Mouse (Mus musculus): ENCODE data around the gene Ptpn22. TPM values are rescaled to one million over a fixed set of nuclear protein-coding genes. Genes with fewer than 3 reads are reported as not detected.
"Not testable (repeated sequence)": the region's sequence is repeated elsewhere in the genome, so short reads cannot be mapped to it uniquely, and the experiment has no call there.

Ptpn22 gene
- polyA plus RNA-seq, 1 experiment from 2014 or later = 0.34 TPM

DNA sequence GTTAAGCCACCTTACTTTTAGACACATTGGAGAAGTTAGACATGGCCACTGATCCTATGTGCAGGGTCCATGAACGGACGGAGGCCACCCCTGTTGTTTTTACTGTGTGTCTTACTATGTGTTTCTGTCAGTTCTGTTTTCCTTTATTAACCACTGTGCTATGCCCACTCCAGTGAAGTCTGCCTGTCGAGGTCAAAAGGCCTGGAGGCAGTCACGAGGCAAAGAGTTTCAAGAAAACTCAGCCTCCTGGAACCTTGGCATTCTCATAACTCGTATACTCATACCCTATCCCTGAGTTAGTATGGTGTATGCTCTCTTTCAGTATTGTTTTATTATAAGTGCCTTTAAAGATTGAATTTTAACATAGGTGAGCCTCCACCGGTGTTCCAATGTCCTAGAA is 19.9 kb upstream of the Ptpn22 start:
- Histone ChIP-seq H3K9ac (no peak overlapping the region), H3K27me3 (no peaks in the 10 kb centered on the region), H3K9me3 (no peaks in the 10 kb centered on the region), H3K36me3 (no peaks in the 10 kb centered on the region), H3K4me1 (no peaks in the 10 kb centered on the region), H3K4me3 (no peak overlapping the region), H3K27ac (no peak overlapping the region), H3K4me2 (replicated peaks) (no peak overlapping the region)
- ATAC-seq (ENCODE audit: low FRiP score, low read depth) = no peak
- WGBS = 90% methylated on average over 6 of the region's 6 CpGs

DNA sequence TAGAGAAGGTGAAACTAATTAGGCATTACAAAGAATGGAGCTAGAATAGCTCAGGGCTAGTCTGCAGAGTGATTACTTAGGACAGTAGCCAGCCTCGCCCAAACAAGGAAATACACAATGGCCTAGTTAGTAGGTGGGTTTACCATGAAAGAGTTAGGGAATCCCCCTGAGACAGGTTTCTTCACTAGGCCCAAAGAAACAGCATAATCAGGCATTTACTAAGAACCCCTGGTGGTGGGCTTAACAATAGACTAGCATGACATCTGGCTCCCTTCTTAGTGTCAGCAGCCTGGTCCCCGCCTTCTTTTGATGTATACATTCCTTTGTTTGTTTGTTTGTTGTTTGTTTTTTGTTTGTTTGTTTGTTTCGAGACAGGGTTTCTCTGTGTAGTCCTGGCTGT is 19.4 kb upstream of the Ptpn22 start:
- ATAC-seq (ENCODE audit: low FRiP score, low read depth); H3K4me1 ChIP-seq; H3K36me3 ChIP-seq; H3K4me3 ChIP-seq; H3K27ac ChIP-seq; H3K4me2 ChIP-seq (replicated peaks); H3K27me3 ChIP-seq; H3K9me3 ChIP-seq; H3K9ac ChIP-seq: not testable (repeated sequence)
- WGBS = 85% methylated on average over 3 of the region's 3 CpGs

- not testable (repeated sequence) for H3K36me3 ChIP-seq; H3K9ac ChIP-seq; H3K27ac ChIP-seq; ATAC-seq (ENCODE audit: low FRiP score, low read depth); H3K4me2 ChIP-seq (replicated peaks); H3K27me3 ChIP-seq; H3K4me3 ChIP-seq; H3K4me1 ChIP-seq; H3K9me3 ChIP-seq
- 88% methylated on average over 7 of the region's 7 CpGs for WGBS
These were observed 18.6 kb upstream of the Ptpn22 start for GRCm38 (mm10) chr3:103840946-103841345.

DNA sequence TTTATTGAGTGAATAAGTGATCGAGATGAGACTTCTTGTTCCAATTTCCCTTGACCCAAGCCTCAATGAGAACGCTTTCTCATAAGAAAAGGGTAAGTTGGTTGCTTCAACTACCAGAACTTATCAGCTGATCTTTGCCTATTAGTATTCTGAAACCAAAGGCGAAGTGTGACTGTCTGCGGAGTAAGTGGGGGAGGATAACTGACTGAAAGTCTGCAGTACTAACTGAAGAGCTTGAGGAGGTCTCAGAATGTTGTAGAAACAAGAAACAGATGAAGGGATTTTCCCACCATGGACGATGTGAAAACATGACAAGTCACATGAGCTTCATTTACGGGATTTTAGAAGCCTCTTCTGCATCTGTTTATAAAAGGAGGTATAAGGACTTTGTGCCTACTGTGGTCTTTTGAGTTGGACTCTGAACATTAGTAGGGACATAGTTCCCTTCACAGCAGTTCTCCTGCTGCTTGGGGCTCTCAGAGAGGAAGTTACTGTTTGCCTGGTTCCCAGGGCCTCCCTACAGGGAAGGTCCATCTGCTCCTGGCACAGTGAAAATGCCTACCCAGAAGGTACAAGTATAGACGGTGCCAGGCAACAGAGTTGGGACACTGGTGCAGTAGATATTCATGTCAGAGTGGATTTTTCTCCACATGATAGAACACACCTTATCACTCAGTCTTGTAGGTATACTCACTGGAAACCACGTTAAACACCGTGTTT is 8.8 kb upstream of the Ptpn22 start:
- no peak overlapping the region for H3K9ac ChIP-seq
- no peak overlapping the region for H3K4me3 ChIP-seq
- no peaks in the 10 kb centered on the region for H3K36me3 ChIP-seq
- H3K27me3 ChIP-seq = no peaks in the 10 kb centered on the region
- H3K4me2 ChIP-seq (replicated peaks) = no peak overlapping the region
- no peak for ATAC-seq (ENCODE audit: low FRiP score, low read depth)
- no peaks in the 10 kb centered on the region for H3K4me1 ChIP-seq
- H3K9me3 ChIP-seq = no peaks in the 10 kb centered on the region
- H3K27ac ChIP-seq = no peak overlapping the region
- 81% methylated on average over 9 of the region's 9 CpGs for WGBS

- WGBS = 72% methylated on average over 6 of the region's 6 CpGs
These were observed 8.1 kb upstream of the Ptpn22 start for GRCm38 (mm10) chr3:103851481-103851880.

DNA sequence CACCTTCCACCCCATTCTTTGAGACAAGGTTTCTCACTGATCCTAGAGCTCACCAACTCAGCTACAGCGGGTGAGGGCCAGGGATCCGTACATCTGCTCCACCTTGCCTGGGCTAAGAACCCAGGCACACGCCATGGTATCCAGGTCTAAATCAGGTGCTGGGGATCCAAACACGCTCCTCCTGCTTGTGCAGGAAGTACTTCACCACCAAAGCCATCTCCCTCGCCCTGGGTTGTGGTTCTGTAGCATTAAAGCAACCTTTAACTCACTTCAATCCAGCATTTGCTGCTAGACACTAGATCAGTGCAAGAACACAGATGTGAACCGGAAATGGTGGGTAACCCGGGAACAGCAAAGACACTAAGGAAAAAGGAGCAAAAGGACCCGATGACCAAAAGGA is 7.7 kb upstream of the Ptpn22 start:
- WGBS = 84% methylated on average over 8 of the region's 8 CpGs
- Histone ChIP-seq H3K27me3 (no peaks in the 10 kb centered on the region), H3K36me3 (no peaks in the 10 kb centered on the region), H3K27ac (no peak overlapping the region), H3K4me2 (replicated peaks) (no peak overlapping the region), H3K4me1 (no peaks in the 10 kb centered on the region), H3K9ac (no peak overlapping the region), H3K9me3 (no peaks in the 10 kb centered on the region), H3K4me3 (no peak overlapping the region)
- ATAC-seq (ENCODE audit: low FRiP score, low read depth) = no peak

More at GRCm38 (mm10) chr3:103851481-103851880, 8.1 kb upstream of the Ptpn22 start:
- ATAC-seq (ENCODE audit: low FRiP score, low read depth) = no peak
- Histone ChIP-seq H3K4me2 (replicated peaks) (no peak overlapping the region), H3K36me3 (no peaks in the 10 kb centered on the region), H3K9ac (no peak overlapping the region), H3K9me3 (no peaks in the 10 kb centered on the region), H3K27me3 (no peaks in the 10 kb centered on the region), H3K4me3 (no peak overlapping the region), H3K27ac (no peak overlapping the region), H3K4me1 (no peaks in the 10 kb centered on the region)

DNA sequence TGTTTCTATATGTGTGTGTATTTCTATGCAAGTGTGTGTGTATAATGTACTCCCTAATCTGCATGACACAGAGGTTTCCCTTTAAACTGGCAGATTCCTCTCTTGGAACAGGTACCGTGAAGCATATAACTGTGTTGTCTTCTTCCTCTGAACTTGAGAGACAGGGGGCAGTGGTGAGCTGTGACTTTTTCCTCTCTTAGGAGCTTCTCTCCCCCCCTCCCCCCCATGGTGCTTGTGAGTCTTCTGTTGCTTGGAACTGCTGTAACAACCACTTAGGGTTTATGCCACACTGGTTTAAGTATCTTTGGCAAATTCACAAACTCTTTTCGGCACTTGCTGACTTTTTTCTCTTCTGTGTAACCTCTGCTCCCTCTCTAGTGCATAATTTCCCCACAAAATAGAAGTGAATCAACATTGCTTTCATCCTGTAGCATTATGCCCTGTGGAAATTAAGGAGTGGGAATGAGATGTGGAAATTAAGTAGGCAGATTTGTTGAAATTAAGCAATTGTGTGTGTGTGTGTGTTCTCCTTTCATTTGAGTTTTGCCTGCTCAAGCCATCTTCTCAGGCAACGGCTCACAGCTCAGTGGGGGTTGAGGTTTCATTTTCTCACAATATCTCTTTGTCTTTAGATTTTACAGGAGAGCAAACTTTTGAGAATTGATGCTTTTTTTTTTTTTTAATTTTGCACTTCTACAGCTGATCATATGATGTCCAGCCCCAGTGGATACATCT is 6.9 kb upstream of the Ptpn22 start:
- WGBS = 69% methylated on average over 3 of the region's 3 CpGs
- H3K36me3 ChIP-seq = no peaks in the 10 kb centered on the region
- H3K27me3 ChIP-seq = no peaks in the 10 kb centered on the region
- H3K9ac ChIP-seq = no peak overlapping the region
- H3K27ac ChIP-seq = no peak overlapping the region
- no peaks in the 10 kb centered on the region for H3K4me1 ChIP-seq
- no peak for ATAC-seq (ENCODE audit: low FRiP score, low read depth)
- H3K9me3 ChIP-seq = no peaks in the 10 kb centered on the region
- no peak overlapping the region for H3K4me2 ChIP-seq (replicated peaks)
- H3K4me3 ChIP-seq = no peak overlapping the region

DNA sequence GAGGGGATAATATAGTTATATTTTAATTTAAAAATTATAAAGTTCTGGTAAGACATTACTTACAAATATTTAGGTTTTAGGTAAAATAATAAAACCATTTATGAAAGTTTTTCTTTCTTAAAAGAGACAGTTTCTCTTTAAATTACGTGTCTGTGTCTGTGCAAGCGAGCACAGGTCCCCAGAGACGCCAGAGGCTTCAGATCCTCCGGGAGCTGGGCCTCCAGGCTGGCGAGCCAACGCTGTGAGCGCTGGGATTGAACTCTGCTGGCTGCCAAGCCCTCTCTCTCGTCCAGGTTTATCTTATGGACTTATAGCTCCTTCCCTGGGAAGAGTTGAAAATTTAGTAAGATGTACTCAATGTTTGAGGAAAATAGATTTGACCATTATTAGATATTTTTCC is 5.8 kb upstream of the Ptpn22 start:
- no peak for ATAC-seq (ENCODE audit: low FRiP score, low read depth)
- Histone ChIP-seq H3K9me3 (no peaks in the 10 kb centered on the region), H3K36me3 (no peaks in the 10 kb centered on the region), H3K9ac (no peak overlapping the region), H3K27me3 (no peaks in the 10 kb centered on the region), H3K4me2 (replicated peaks) (no peak overlapping the region), H3K4me1 (no peaks in the 10 kb centered on the region), H3K4me3 (no peak overlapping the region), H3K27ac (no peak overlapping the region)
- 64% methylated on average over 8 of the region's 8 CpGs for WGBS

DNA sequence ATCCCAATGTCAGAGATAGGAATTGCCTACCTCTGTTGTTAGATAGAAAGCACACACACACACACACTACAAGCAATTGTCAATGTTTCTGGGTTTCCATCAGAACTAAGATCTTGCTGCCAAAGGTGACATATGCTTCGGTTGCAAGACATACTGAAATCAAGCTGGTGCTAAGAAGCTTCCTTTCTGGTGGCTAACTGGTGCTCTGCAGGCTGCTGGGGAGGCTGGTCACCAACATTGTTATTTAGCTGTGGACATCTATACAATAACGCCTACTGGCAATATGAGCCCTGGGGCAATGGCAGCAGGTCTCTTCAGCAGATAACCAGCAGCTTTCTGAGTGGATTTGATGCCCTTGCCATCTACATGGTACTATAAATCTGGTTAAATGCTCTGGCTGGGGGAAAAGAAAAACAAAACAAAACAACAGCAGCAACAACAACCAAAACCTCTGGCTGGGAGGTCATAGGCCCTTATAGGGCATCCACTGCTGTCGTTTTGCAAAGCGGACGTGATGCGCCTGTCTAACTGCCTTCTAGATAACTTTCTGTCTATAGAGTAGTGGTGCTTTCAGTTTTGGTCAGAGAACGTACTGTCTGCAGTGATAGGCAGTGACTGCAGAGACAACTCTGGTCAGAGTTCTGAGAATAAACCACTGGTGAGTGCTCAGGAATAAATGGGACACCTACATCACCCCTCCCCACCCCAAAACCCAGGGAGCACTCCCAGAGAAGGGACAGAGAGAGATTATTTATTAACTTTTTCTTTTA is 2.4 kb upstream of the Ptpn22 start:
- H3K36me3 ChIP-seq = no peaks in the 10 kb centered on the region

GRCm38 (mm10) chr3:103857977-103858563 is 1.5 kb upstream of the Ptpn22 start:
- ATAC-seq (ENCODE audit: low FRiP score, low read depth) = no peak
- H3K4me2 ChIP-seq (replicated peaks) = no peak overlapping the region
- WGBS = 92% methylated on average over 6 of the region's 6 CpGs
- no peak overlapping the region for H3K4me3 ChIP-seq
- H3K27ac ChIP-seq = no peak overlapping the region
- H3K36me3 ChIP-seq = no peaks in the 10 kb centered on the region
- no peaks in the 10 kb centered on the region for H3K9me3 ChIP-seq
- no peaks in the 10 kb centered on the region for H3K27me3 ChIP-seq
- H3K9ac ChIP-seq = no peak overlapping the region
- H3K4me1 ChIP-seq = no peaks in the 10 kb centered on the region

More for the DNA sequence above, 2.4 kb upstream of the Ptpn22 start:
- no peak for ATAC-seq (ENCODE audit: low FRiP score, low read depth)
- 90% methylated on average over 7 of the region's 7 CpGs for WGBS
- no peak overlapping the region for H3K27ac ChIP-seq
- no peaks in the 10 kb centered on the region for H3K9me3 ChIP-seq
- H3K4me3 ChIP-seq = no peak overlapping the region
- no peaks in the 10 kb centered on the region for H3K27me3 ChIP-seq
- no peaks in the 10 kb centered on the region for H3K4me1 ChIP-seq
- no peak overlapping the region for H3K4me2 ChIP-seq (replicated peaks)
- no peak overlapping the region for H3K9ac ChIP-seq

- no peaks in the 10 kb centered on the region for H3K4me1 ChIP-seq
- no peak for ATAC-seq (ENCODE audit: low FRiP score, low read depth)
- 74% methylated on average over 6 of the region's 6 CpGs for WGBS
- H3K27me3 ChIP-seq = no peaks in the 10 kb centered on the region
- no peak overlapping the region for H3K4me2 ChIP-seq (replicated peaks)
- no peak overlapping the region for H3K27ac ChIP-seq
- no peak overlapping the region for H3K9ac ChIP-seq
- no peaks in the 10 kb centered on the region for H3K36me3 ChIP-seq
- H3K4me3 ChIP-seq = no peak overlapping the region
- no peaks in the 10 kb centered on the region for H3K9me3 ChIP-seq
These were observed 326 bp downstream of the Ptpn22 start for GRCm38 (mm10) chr3:103859851-103860391.

GRCm38 (mm10) chr3:103862721-103863220 is 3.2 kb downstream of the Ptpn22 start:
- Histone ChIP-seq H3K4me1 (no peaks in the 10 kb centered on the region), H3K36me3 (no peaks in the 10 kb centered on the region), H3K4me3 (no peak overlapping the region), H3K27me3 (no peaks in the 10 kb centered on the region), H3K9me3 (no peaks in the 10 kb centered on the region), H3K9ac (no peak overlapping the region), H3K27ac (no peak overlapping the region), H3K4me2 (replicated peaks) (no peak overlapping the region)
- 71% methylated on average over 4 of the region's 4 CpGs for WGBS
- no peak for ATAC-seq (ENCODE audit: low FRiP score, low read depth)
